Mouse (Mus musculus) heart, embryonic 14.5 days (tissue): Measurements from ENCODE around the gene Olfr586. TPM values are rescaled to one million over a fixed set of nuclear protein-coding genes. Genes with fewer than 3 reads are reported as not detected.

Source experiments
- ATAC-seq: fragments of 200-750 bp; cut with Nextera tagmentation; 2 replicates; pipeline ENCODE4 v1.8.0; 2017; ENCODE audit warnings: low read depth, moderate TSS enrichment; ENCODE audit not compliant: insufficient number of reproducible peaks, insufficient read depth, low FRiP score
- H3K27ac ChIP-seq, 2 experiments: fragments of 200-500 bp in 1 of 2; fragments of 300-500 bp in 1 of 2; sonication (generic) in 1 of 2; replicated peaks in 1 of 2; 2 replicates each; pipeline ENCODE4 v1.5.1; 2012 to 2014; ENCODE audit warnings: low read depth in 2 of 2, low read length in 2 of 2, control low read depth in 1 of 2, mild to moderate bottlenecking in 1 of 2, mixed read lengths in 1 of 2; ENCODE audit not compliant: control insufficient read depth in 1 of 2, insufficient read depth in 1 of 2
- H3K27me3 ChIP-seq: fragments of 300-500 bp; sonication (generic); 2 replicates; pipeline ENCODE4 v1.6.1; 2014; ENCODE audit warnings: mild to moderate bottlenecking, low read length, control low read depth; ENCODE audit not compliant: control insufficient read depth, insufficient read depth
- H3K36me3 ChIP-seq: fragments of 300-500 bp; sonication (generic); 2 replicates; pipeline ENCODE4 v1.6.1; 2014; ENCODE audit warnings: mild to moderate bottlenecking, control low read depth, low read length, mixed read lengths; ENCODE audit not compliant: control insufficient read depth, insufficient read depth
- H3K4me1 ChIP-seq, 2 experiments: fragments of 200-500 bp in 1 of 2; fragments of 300-500 bp in 1 of 2; sonication (generic) in 1 of 2; 2 replicates each; pipeline ENCODE4 v1.6.1; 2012 to 2014; ENCODE audit warnings: low read length in 2 of 2, control low read depth in 1 of 2, mixed read lengths in 1 of 2; ENCODE audit not compliant: control insufficient read depth in 2 of 2, insufficient read depth in 2 of 2
- H3K4me2 ChIP-seq: fragments of 300-500 bp; sonication (generic); 2 replicates; pipeline ENCODE4 v1.6.1; 2014; ENCODE audit warnings: mild to moderate bottlenecking, low read length
- H3K4me3 ChIP-seq, 2 experiments: fragments of 200-500 bp in 1 of 2; fragments of 300-500 bp in 1 of 2; sonication (generic) in 1 of 2; 2 replicates each; pipeline ENCODE4 v1.5.1; 2012 to 2014; ENCODE audit warnings: low read length in 2 of 2, mild to moderate bottlenecking in 2 of 2, control low read depth in 1 of 2, low read depth in 1 of 2, moderate library complexity in 1 of 2; ENCODE audit not compliant: control insufficient read depth in 1 of 2, insufficient read depth in 1 of 2
- H3K9ac ChIP-seq: fragments of 300-500 bp; sonication (generic); 2 replicates; pipeline ENCODE4 v1.6.1; 2014; ENCODE audit warnings: mild to moderate bottlenecking, low read length
- H3K9me3 ChIP-seq: fragments of 300-500 bp; sonication (generic); 2 replicates; pipeline ENCODE4 v1.6.1; 2016; ENCODE audit warnings: low read length, control low read depth; ENCODE audit not compliant: control insufficient read depth
- WGBS: fragments of 180-500 bp; shearing (Covaris S2); extraction: QIAGEN DNeasy Blood & Tissue Kit; methylation state at CpG from one replicate; pipeline ENCODE4 v1.1.7; 2014; 5-methylcytosine and 5-hydroxymethylcytosine counted together
- polyA plus RNA-seq: library from polyadenylated mRNA; unstranded; fragments of >200 nt; fragmentation: Nextera tagmentation; extraction: Ambion mirVana; gene quantifications from 2 replicates; pipeline ENCODE4 v1.2.1, GENCODE M21; 2014

Olfr586 gene
- polyA plus RNA-seq = not detected in 2 replicates

GRCm38 (mm10) chr7:103125538-103125937 lies at the start of gene Olfr586:
Gene Olfr586, minus strand, starts transcription at chr7:103125638.
- WGBS = 80% methylated on average over 3 of the region's 3 CpGs
- no peak for ATAC-seq

GRCm38 (mm10) chr7:103169697-103170096 lies 44.3 kb upstream of the Olfr586 start:
- Histone ChIP-seq H3K4me3 (no peak overlapping the region), H3K36me3 (no peaks in the 10 kb centered on the region), H3K27ac (no peak overlapping the region), H3K27me3 (no peaks in the 10 kb centered on the region), H3K9me3 (no peaks in the 10 kb centered on the region), H3K4me1 (no peaks in the 10 kb centered on the region), H3K4me2 (no peak overlapping the region), H3K9ac (no peak overlapping the region)
- ATAC-seq = no peak
- 77% methylated on average over 5 of the region's 5 CpGs for WGBS

More at GRCm38 (mm10) chr7:103125538-103125937, at the start of gene Olfr586:
- Histone ChIP-seq H3K9ac (no peak within 1 kb of the TSS), H3K4me2 (no peak within 1 kb of the TSS), H3K4me1 (no peaks in the 10 kb centered on the region), H3K27me3 (no peaks in the 10 kb centered on the region), H3K4me3 (no peak within 1 kb of the TSS), H3K36me3 (no peaks in the 10 kb centered on the region), H3K27ac (no peak within 1 kb of the TSS), H3K9me3 (no peaks in the 10 kb centered on the region)

- ATAC-seq = no peak
- 50% methylated on average over 2 of the region's 2 CpGs for WGBS
- Histone ChIP-seq H3K36me3 (no peaks in the 10 kb centered on the region), H3K9me3 (no peaks in the 10 kb centered on the region), H3K27me3 (no peaks in the 10 kb centered on the region), H3K27ac (no peak within 1 kb of the TSS), H3K4me3 (no peak within 1 kb of the TSS), H3K4me1 (no peaks in the 10 kb centered on the region), H3K4me2 (no peak within 1 kb of the TSS), H3K9ac (no peak within 1 kb of the TSS)
These were observed 30.8 kb upstream of the Olfr586 start, which contains the start of gene Olfr589 for GRCm38 (mm10) chr7:103156256-103156655. Gene Olfr589, minus strand, starts transcription at chr7:103156356.

GRCm38 (mm10) chr7:103140579-103140978 lies 15.1 kb upstream of the Olfr586 start, which contains the start of gene Olfr588-ps1:
Gene Olfr588-ps1, plus strand, starts transcription at chr7:103140879.
- no peak within 1 kb of the TSS for H3K4me3 ChIP-seq
- no peaks in the 10 kb centered on the region for H3K27me3 ChIP-seq
- H3K4me1 ChIP-seq = no peaks in the 10 kb centered on the region
- H3K4me2 ChIP-seq = no peak within 1 kb of the TSS
- WGBS = 68% methylated on average over 1 of the region's 1 CpGs
- H3K9ac ChIP-seq = no peak within 1 kb of the TSS
- H3K9me3 ChIP-seq = no peaks in the 10 kb centered on the region
- H3K36me3 ChIP-seq = no peaks in the 10 kb centered on the region
- ATAC-seq = no peak
- H3K27ac ChIP-seq = no peak within 1 kb of the TSS

- H3K27me3 ChIP-seq = no peaks in the 10 kb centered on the region
- 48% methylated on average over 3 of the region's 3 CpGs for WGBS
- no peak overlapping the region for H3K4me3 ChIP-seq
- no peak overlapping the region for H3K27ac ChIP-seq
- ATAC-seq = no peak
- no peaks in the 10 kb centered on the region for H3K9me3 ChIP-seq
- no peak overlapping the region for H3K4me2 ChIP-seq
- H3K4me1 ChIP-seq = no peaks in the 10 kb centered on the region
- no peaks in the 10 kb centered on the region for H3K36me3 ChIP-seq
- no peak overlapping the region for H3K9ac ChIP-seq
These were observed 6.0 kb downstream of the Olfr586 start for GRCm38 (mm10) chr7:103119406-103119805.

GRCm38 (mm10) chr7:103097420-103097819 lies 28.0 kb downstream of the Olfr586 start, which contains the start of gene Olfr585:
Gene Olfr585, plus strand, starts transcription at chr7:103097720.
- H3K9me3 ChIP-seq = no peaks in the 10 kb centered on the region
- ATAC-seq = no peak
- no peak within 1 kb of the TSS for H3K9ac ChIP-seq
- no peak within 1 kb of the TSS for H3K27ac ChIP-seq
- no peaks in the 10 kb centered on the region for H3K27me3 ChIP-seq
- no peaks in the 10 kb centered on the region for H3K4me1 ChIP-seq
- 85% methylated on average over 1 of the region's 1 CpGs for WGBS
- H3K4me2 ChIP-seq = no peak within 1 kb of the TSS
- H3K36me3 ChIP-seq = no peaks in the 10 kb centered on the region
- H3K4me3 ChIP-seq = no peak within 1 kb of the TSS

GRCm38 (mm10) chr7:103081585-103081984 lies 43.9 kb downstream of the Olfr586 start, which contains the start of gene Olfr584:
Gene Olfr584, plus strand, starts transcription at chr7:103081885.
- no peak for ATAC-seq
- WGBS = 67% methylated on average over 1 of the region's 1 CpGs

More at GRCm38 (mm10) chr7:103081585-103081984, 43.9 kb downstream of the Olfr586 start, which contains the start of gene Olfr584:
- H3K9ac ChIP-seq = no peak within 1 kb of the TSS
- no peaks in the 10 kb centered on the region for H3K27me3 ChIP-seq
- H3K36me3 ChIP-seq = no peaks in the 10 kb centered on the region
- H3K27ac ChIP-seq = no peak within 1 kb of the TSS
- H3K9me3 ChIP-seq = peaks cover 8% of the 10 kb centered on the region; the same call in 1 of the 2 replicates
- H3K4me3 ChIP-seq = no peak within 1 kb of the TSS
- no peaks in the 10 kb centered on the region for H3K4me1 ChIP-seq
- no peak within 1 kb of the TSS for H3K4me2 ChIP-seq
